Mouse (Mus musculus): ENCODE measurements around the gene Ric8a. TPM values are rescaled to one million over a fixed set of nuclear protein-coding genes. Genes with fewer than 3 reads are reported as not detected.
"Not testable (repeated sequence)": the region's sequence is repeated elsewhere in the genome, so short reads cannot be mapped to it uniquely, and the experiment has no call there.

The Ric8a gene
- total RNA-seq, 2 experiments from 2014 or later = 68.9 to 73.1 TPM

- peak; percentile 91 to 97 for DNase-seq (ENCODE audit: low spot score in 2 of 2)
Observed at GRCm38 (mm10) chr7:140881696-140882468, 25.1 kb downstream of the Ric8a start, which contains the start of the genes Psmd13 and Sirt3. Gene Psmd13, plus strand, starts transcription at chr7:140881968. Gene Sirt3, minus strand, starts transcription at chr7:140882309.

- DNase-seq (ENCODE audit: low spot score in 2 of 2) = no peak
Observed at GRCm38 (mm10) chr7:140882469-140882803, 25.7 kb downstream of the Ric8a start.

GRCm38 (mm10) chr7:140890636-140891035, 33.9 kb downstream of the Ric8a start:
- not testable (repeated sequence) for DNase-seq (ENCODE audit: low spot score in 2 of 2)

GRCm38 (mm10) chr7:140894031-140894430, 37.3 kb downstream of the Ric8a start:
- no peak for DNase-seq (ENCODE audit: low spot score in 2 of 2)

GRCm38 (mm10) chr7:140894611-140895010, 37.9 kb downstream of the Ric8a start:
- DNase-seq (ENCODE audit: low spot score in 2 of 2) = no peak

- no peak for DNase-seq (ENCODE audit: low spot score in 2 of 2)
Observed at GRCm38 (mm10) chr7:140897863-140898262, 41.1 kb downstream of the Ric8a start.

GRCm38 (mm10) chr7:140899121-140899520, 42.4 kb downstream of the Ric8a start:
- DNase-seq (ENCODE audit: low spot score in 2 of 2) = no peak

GRCm38 (mm10) chr7:140900220-140900619, 43.5 kb downstream of the Ric8a start, which contains the start of gene Cox8b:
Gene Cox8b, minus strand, starts transcription at chr7:140900446.
- DNase-seq (ENCODE audit: low spot score in 2 of 2) = no peak

GRCm38 (mm10) chr7:140902036-140902875, 45.5 kb downstream of the Ric8a start:
- DNase-seq (ENCODE audit: low spot score in 2 of 2) = no peak

- peak; percentile 46 to 80 for DNase-seq (ENCODE audit: low spot score in 2 of 2)
Observed at GRCm38 (mm10) chr7:140903212-140903611, 46.5 kb downstream of the Ric8a start.

GRCm38 (mm10) chr7:140905642-140906081, 48.9 kb downstream of the Ric8a start:
- DNase-seq (ENCODE audit: low spot score in 2 of 2) = no peak

- no peak for DNase-seq (ENCODE audit: low spot score in 2 of 2)
Observed at GRCm38 (mm10) chr7:140907131-140907530, 50.4 kb downstream of the Ric8a start.

- no peak for DNase-seq (ENCODE audit: low spot score in 2 of 2)
Observed at GRCm38 (mm10) chr7:140907697-140908096, 50.9 kb downstream of the Ric8a start.

- no peak for DNase-seq (ENCODE audit: low spot score in 2 of 2)
Observed at GRCm38 (mm10) chr7:140908181-140908580, 51.4 kb downstream of the Ric8a start.

- peak; percentile 50 to 78 for DNase-seq (ENCODE audit: low spot score in 2 of 2)
Observed at GRCm38 (mm10) chr7:140908634-140909107, 51.9 kb downstream of the Ric8a start.

GRCm38 (mm10) chr7:140912293-140912692, 55.5 kb downstream of the Ric8a start:
- no peak for DNase-seq (ENCODE audit: low spot score in 2 of 2)

GRCm38 (mm10) chr7:140912846-140913482, 56.2 kb downstream of the Ric8a start:
- no peak for DNase-seq (ENCODE audit: low spot score in 2 of 2)
